Mouse (Mus musculus) cortical plate, adult 2 months (tissue): ENCODE results near the gene Med9.

Experiments used
- CTCF ChIP-seq: fragments of 200-500 bp; IDR thresholded peaks from 2 replicates; pipeline ENCODE4 v1.5.1; 2011; ENCODE audit warnings: mild to moderate bottlenecking, control low read depth, low read length; ENCODE audit not compliant: insufficient read depth; ENCODE audit errors: extremely low read depth
- POLR2A ChIP-seq: fragments of 200-500 bp; IDR thresholded peaks from 2 replicates; pipeline ENCODE4 v1.6.1; 2011; ENCODE audit warnings: mild to moderate bottlenecking, low read length, control low read depth; ENCODE audit not compliant: insufficient read depth; ENCODE audit errors: extremely low read depth

DNA sequence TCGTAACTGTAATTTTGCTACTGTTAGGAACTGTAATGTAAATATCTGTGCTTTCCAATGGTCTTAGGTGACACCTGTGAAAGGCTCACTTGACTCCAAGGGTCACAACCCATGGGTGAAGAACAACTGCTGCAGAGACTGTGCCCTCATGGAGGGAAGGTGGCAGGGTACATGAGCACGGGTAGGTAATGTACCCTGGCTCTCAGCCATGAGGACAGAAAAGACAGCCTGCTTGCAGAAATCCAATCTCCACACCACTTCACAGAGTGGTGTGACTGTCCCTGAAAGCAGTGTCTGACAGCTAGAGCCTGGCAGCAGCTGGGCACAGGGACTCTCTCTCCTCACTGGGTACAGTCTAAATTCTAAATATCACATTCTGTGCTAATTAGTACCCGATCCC is 63.5 kb downstream of the Med9 start:
- TF ChIP-seq CTCF, result no peak
- TF ChIP-seq POLR2A, result no peak
